Mouse (Mus musculus) neural tube, embryonic 15.5 days (tissue): ENCODE results near the gene Ubxn6. TPM values are rescaled to one million over a fixed set of nuclear protein-coding genes. Genes with fewer than 3 reads are reported as not detected.
A peak's percentile ranks its signal among the peaks of the same experiment; 100 is the strongest.

Source experiments
- ATAC-seq: fragments of 200-750 bp; cut with Nextera tagmentation; 2 replicates; pipeline ENCODE4 v1.8.0; 2017; ENCODE audit warnings: mild to moderate bottlenecking, moderate TSS enrichment, moderate library complexity; ENCODE audit not compliant: low FRiP score
- H3K27ac ChIP-seq: fragments of 300-500 bp; sonication (generic); replicated peaks from 2 replicates; pipeline ENCODE4 v1.5.1; 2015; ENCODE audit warnings: mild to moderate bottlenecking, inconsistent platforms
- H3K27me3 ChIP-seq: fragments of 300-500 bp; sonication (generic); replicated peaks from 2 replicates; pipeline ENCODE4 v1.6.1; 2015; ENCODE audit warnings: inconsistent platforms
- H3K36me3 ChIP-seq: fragments of 300-500 bp; sonication (generic); 2 replicates; pipeline ENCODE4 v1.6.1; 2015; ENCODE audit warnings: inconsistent platforms
- H3K4me1 ChIP-seq: fragments of 300-500 bp; sonication (generic); 2 replicates; pipeline ENCODE4 v1.6.1; 2015; ENCODE audit warnings: inconsistent platforms
- H3K4me2 ChIP-seq: fragments of 300-500 bp; sonication (generic); 2 replicates; pipeline ENCODE4 v1.6.1; 2015; ENCODE audit warnings: inconsistent platforms, mild to moderate bottlenecking, moderate library complexity
- H3K4me3 ChIP-seq: fragments of 300-500 bp; sonication (generic); replicated peaks from 2 replicates; pipeline ENCODE4 v1.5.1; 2015; ENCODE audit warnings: mild to moderate bottlenecking, inconsistent platforms
- H3K9ac ChIP-seq: fragments of 300-500 bp; sonication (generic); replicated peaks from 2 replicates; pipeline ENCODE4 v1.6.1; 2015; ENCODE audit warnings: mild to moderate bottlenecking, inconsistent platforms
- H3K9me3 ChIP-seq: fragments of 300-500 bp; sonication (generic); replicated peaks from 2 replicates; pipeline ENCODE4 v1.6.1; 2016; ENCODE audit warnings: inconsistent platforms
- WGBS: fragments of 180-500 bp; shearing (Covaris S2); methylation state at CpG from one replicate; pipeline ENCODE4 v1.1.7; 2015; ENCODE audit warnings: mixed read lengths; 5-methylcytosine and 5-hydroxymethylcytosine counted together
- polyA plus RNA-seq: library from polyadenylated mRNA; unstranded; fragments of >200 nt; fragmentation: Nextera tagmentation; extraction: Ambion mirVana; gene quantifications from 2 replicates; pipeline ENCODE4 v1.2.1, GENCODE M21; 2015

The Ubxn6 gene
- 65.3 and 79.4 TPM in 2 replicates for polyA plus RNA-seq

DNA sequence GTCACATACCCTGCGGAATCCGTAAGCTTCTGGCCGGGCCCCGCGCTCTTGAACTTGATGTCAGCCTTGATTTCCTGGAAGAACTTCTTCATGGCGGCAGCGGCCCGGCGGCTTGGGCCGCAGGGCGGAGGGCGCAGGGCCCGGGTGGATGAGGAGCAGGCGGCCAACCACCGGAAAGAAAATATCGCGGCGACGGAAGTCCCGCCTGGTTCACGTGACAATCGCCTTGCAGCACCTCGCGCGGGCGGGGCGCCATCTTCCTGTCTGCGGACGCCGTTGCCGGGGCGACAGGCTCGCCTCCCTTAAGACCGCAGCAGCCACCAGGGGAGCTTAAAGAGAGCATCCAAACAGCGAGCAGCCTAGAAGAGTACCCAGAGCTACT is at the start of gene Ubxn6:
Gene Ubxn6, minus strand, starts transcription at position 202 of the 382 bp plus-strand sequence.
- Histone ChIP-seq H3K27me3 (no peaks in the 10 kb centered on the region), H3K9ac (peak within 1 kb of the TSS; percentile 91), H3K4me3 (peak within 1 kb of the TSS; percentile 96), H3K4me2 (peak within 1 kb of the TSS; percentile 86), H3K27ac (peak within 1 kb of the TSS; percentile 93), H3K9me3 (no peaks in the 10 kb centered on the region), H3K4me1 (peaks cover 24% of the 10 kb centered on the region), H3K36me3 (peaks cover 37% of the 10 kb centered on the region)
- 0% methylated on average over 34 of the region's 35 CpGs for WGBS
- peak; percentile 58 for ATAC-seq

- peaks cover 10% of the 10 kb centered on the region for H3K9me3 ChIP-seq
- H3K36me3 ChIP-seq = peaks cover 63% of the 10 kb centered on the region
- WGBS = 44% methylated on average over 59 of the region's 59 CpGs
Measured at GRCm38 (mm10) chr17:56123681-56124340, 49.0 kb upstream of the Ubxn6 start.

GRCm38 (mm10) chr17:56123161-56123560 is 48.3 kb upstream of the Ubxn6 start:
- 89% methylated on average over 12 of the region's 12 CpGs for WGBS
- ATAC-seq = no peak
- Histone ChIP-seq H3K27ac (no peak overlapping the region), H3K4me1 (peaks cover 10% of the 10 kb centered on the region), H3K4me3 (no peak overlapping the region), H3K36me3 (peaks cover 56% of the 10 kb centered on the region), H3K9ac (no peak overlapping the region), H3K9me3 (peaks cover 10% of the 10 kb centered on the region), H3K27me3 (peaks cover 82% of the 10 kb centered on the region), H3K4me2 (no peak overlapping the region)

More at GRCm38 (mm10) chr17:56123681-56124340, 49.0 kb upstream of the Ubxn6 start:
- H3K27ac ChIP-seq = no peak overlapping the region
- peaks cover 76% of the 10 kb centered on the region for H3K27me3 ChIP-seq
- H3K9ac ChIP-seq = no peak overlapping the region
- H3K4me2 ChIP-seq = peak overlapping the region; percentile 44
- H3K4me3 ChIP-seq = no peak overlapping the region; the same call in 1 of the 2 replicates
- peaks cover 10% of the 10 kb centered on the region for H3K4me1 ChIP-seq
- ATAC-seq = no peak

GRCm38 (mm10) chr17:56121826-56122225 is 47.0 kb upstream of the Ubxn6 start, which contains the start of gene Lrg1:
Lrg1 (minus strand) TSS chr17:56122001.
- H3K27ac ChIP-seq = no peak within 1 kb of the TSS
- H3K4me1 ChIP-seq = peaks cover 17% of the 10 kb centered on the region
- WGBS = 56% methylated on average over 2 of the region's 2 CpGs
- H3K4me2 ChIP-seq = no peak within 1 kb of the TSS
- peaks cover 10% of the 10 kb centered on the region for H3K9me3 ChIP-seq
- no peak within 1 kb of the TSS for H3K4me3 ChIP-seq
- H3K9ac ChIP-seq = no peak within 1 kb of the TSS
- H3K27me3 ChIP-seq = peaks cover 91% of the 10 kb centered on the region
- ATAC-seq = no peak
- H3K36me3 ChIP-seq = peaks cover 43% of the 10 kb centered on the region

DNA sequence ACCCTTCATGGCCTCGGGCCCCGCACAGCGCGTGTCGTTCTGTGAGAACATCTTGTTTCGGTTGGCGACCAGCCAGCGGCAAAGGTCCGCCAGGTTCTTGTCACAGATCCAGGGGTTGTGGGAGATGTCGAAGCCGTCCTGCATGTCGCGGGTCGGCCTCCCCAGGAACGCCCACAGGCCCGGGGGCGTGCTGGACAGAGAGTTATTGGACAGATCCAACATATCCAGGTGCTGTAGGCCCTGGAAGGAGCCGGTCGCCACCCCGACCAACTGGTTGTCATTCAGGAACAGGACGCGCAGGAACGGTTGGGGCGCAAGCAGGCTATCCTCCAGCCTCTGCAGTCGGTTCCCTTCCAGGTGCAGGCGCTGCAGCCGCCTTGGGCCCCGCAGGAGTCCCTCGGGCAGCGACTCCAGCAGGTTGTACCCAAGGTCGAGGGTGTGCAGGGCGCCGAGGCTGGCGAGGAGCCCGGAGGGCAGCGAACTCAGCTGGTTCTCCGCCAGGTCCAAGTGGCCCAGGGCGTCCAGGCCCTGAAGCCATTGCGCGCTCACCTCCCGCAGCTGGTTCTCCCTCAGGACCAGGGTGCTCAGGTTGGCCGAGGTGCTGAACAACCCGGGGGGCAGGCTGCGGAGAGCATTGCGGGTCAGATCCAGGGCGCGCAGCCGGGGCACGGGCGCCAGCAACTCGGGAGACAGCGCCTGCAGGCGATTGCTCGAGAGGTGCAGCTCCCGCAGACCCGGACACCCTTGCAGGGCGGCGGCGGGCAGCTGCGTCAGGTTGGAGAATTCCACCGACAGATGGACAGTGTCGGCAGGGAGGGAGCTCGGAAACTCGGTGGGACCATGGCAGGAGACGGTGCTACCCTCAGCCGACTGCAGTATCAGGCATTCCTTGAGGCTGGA is 45.4 kb upstream of the Ubxn6 start:
- Histone ChIP-seq H3K4me2 (peak overlapping the region; percentile 20), H3K27ac (no peak overlapping the region), H3K4me3 (peak overlapping the region; percentile 2; the same call in 1 of the 2 replicates), H3K9ac (no peak overlapping the region), H3K4me1 (peaks cover 17% of the 10 kb centered on the region), H3K27me3 (peaks cover 87% of the 10 kb centered on the region), H3K36me3 (peaks cover 30% of the 10 kb centered on the region), H3K9me3 (peaks cover 10% of the 10 kb centered on the region)
- no peak for ATAC-seq
- 11% methylated on average over 60 of the region's 66 CpGs for WGBS

GRCm38 (mm10) chr17:56119431-56119830 is 44.6 kb upstream of the Ubxn6 start:
- Histone ChIP-seq H3K27me3 (peaks cover 79% of the 10 kb centered on the region), H3K36me3 (peaks cover 22% of the 10 kb centered on the region), H3K4me1 (peaks cover 17% of the 10 kb centered on the region), H3K9me3 (peaks cover 10% of the 10 kb centered on the region), H3K9ac (no peak overlapping the region), H3K4me2 (peak overlapping the region; percentile 20; the same call in 1 of the 2 replicates), H3K27ac (no peak overlapping the region), H3K4me3 (no peak overlapping the region)
- ATAC-seq = no peak
- WGBS = 45% methylated on average over 12 of the region's 12 CpGs

GRCm38 (mm10) chr17:56117251-56117710 is 42.5 kb upstream of the Ubxn6 start, which contains the start of gene Plin5:
Plin5 (minus strand) TSS chr17:56117596.
- peaks cover 59% of the 10 kb centered on the region for H3K27me3 ChIP-seq
- peak; percentile 58 for ATAC-seq
- 1% methylated on average over 26 of the region's 27 CpGs for WGBS
- H3K9me3 ChIP-seq = peaks cover 3% of the 10 kb centered on the region; the same call in 1 of the 2 replicates
- H3K36me3 ChIP-seq = peaks cover under 1% of the 10 kb centered on the region; the same call in 1 of the 2 replicates
- no peak within 1 kb of the TSS for H3K27ac ChIP-seq
- H3K9ac ChIP-seq = 0 out of 2 replicates have a peak within 1 kb of the TSS, but pooled peaks have one; percentile 17
- peak within 1 kb of the TSS; percentile 65 for H3K4me2 ChIP-seq
- peak within 1 kb of the TSS; percentile 36 for H3K4me3 ChIP-seq
- peaks cover 14% of the 10 kb centered on the region for H3K4me1 ChIP-seq

DNA sequence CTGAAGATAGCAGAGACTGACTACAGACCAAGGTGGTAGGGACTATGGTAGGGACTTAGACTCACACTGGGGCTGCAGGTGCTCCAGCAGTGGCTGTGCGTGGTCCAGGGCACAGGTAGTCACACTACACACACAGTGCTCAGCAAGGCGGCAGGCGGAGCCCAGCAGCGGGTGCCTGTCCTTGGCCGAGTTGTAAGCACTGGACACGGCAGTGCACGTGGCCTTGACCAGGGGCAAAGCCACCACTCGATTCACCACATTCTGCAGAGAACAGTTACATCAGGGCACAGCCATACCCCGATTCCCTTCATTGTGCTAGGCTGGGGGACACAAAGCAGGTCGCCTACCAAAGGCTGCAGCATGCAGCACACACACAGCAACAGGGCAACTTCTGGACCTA is 41.4 kb upstream of the Ubxn6 start:
- Histone ChIP-seq H3K27ac (no peak overlapping the region), H3K4me3 (no peak overlapping the region), H3K9me3 (no peaks in the 10 kb centered on the region), H3K4me1 (peaks cover 14% of the 10 kb centered on the region), H3K9ac (no peak overlapping the region), H3K4me2 (no peak overlapping the region), H3K27me3 (peaks cover 48% of the 10 kb centered on the region), H3K36me3 (no peaks in the 10 kb centered on the region)
- WGBS = 78% methylated on average over 10 of the region's 10 CpGs
- ATAC-seq = no peak

GRCm38 (mm10) chr17:56112743-56113142 is 37.9 kb upstream of the Ubxn6 start:
- ATAC-seq = no peak
- no peaks in the 10 kb centered on the region for H3K36me3 ChIP-seq
- peaks cover 15% of the 10 kb centered on the region for H3K27me3 ChIP-seq
- H3K27ac ChIP-seq = no peak overlapping the region
- 72% methylated on average over 3 of the region's 3 CpGs for WGBS
- H3K4me3 ChIP-seq = no peak overlapping the region
- no peak overlapping the region for H3K9ac ChIP-seq
- H3K4me2 ChIP-seq = no peak overlapping the region
- H3K9me3 ChIP-seq = no peaks in the 10 kb centered on the region
- peaks cover 7% of the 10 kb centered on the region for H3K4me1 ChIP-seq

- Histone ChIP-seq H3K4me1 (no peaks in the 10 kb centered on the region), H3K27me3 (peaks cover 8% of the 10 kb centered on the region)
- no peak for ATAC-seq
Measured at GRCm38 (mm10) chr17:56111864-56112263, 37.0 kb upstream of the Ubxn6 start.

GRCm38 (mm10) chr17:56111021-56111420 is 36.2 kb upstream of the Ubxn6 start:
- no peak for ATAC-seq
- Histone ChIP-seq H3K27me3 (peaks cover under 1% of the 10 kb centered on the region; the same call in 1 of the 2 replicates), H3K4me1 (no peaks in the 10 kb centered on the region), H3K4me3 (no peak overlapping the region), H3K9me3 (no peaks in the 10 kb centered on the region), H3K4me2 (no peak overlapping the region), H3K27ac (no peak overlapping the region), H3K9ac (no peak overlapping the region), H3K36me3 (no peaks in the 10 kb centered on the region)
- 60% methylated on average over 1 of the region's 1 CpGs for WGBS

More at GRCm38 (mm10) chr17:56111864-56112263, 37.0 kb upstream of the Ubxn6 start:
- no peak overlapping the region for H3K27ac ChIP-seq
- no peak overlapping the region for H3K4me3 ChIP-seq
- no peak overlapping the region for H3K9ac ChIP-seq
- WGBS = 45% methylated on average over 5 of the region's 5 CpGs
- no peaks in the 10 kb centered on the region for H3K9me3 ChIP-seq
- no peak overlapping the region for H3K4me2 ChIP-seq
- no peaks in the 10 kb centered on the region for H3K36me3 ChIP-seq
